Mouse (Mus musculus): ENCODE data around the gene Jak1.

- TF ChIP-seq CTCF (IDR thresholded peaks at IDR 0.05; ENCODE audit: low read depth) (no peak), EP300 (IDR thresholded peaks at IDR 0.05; ENCODE audit: low read depth) (peak; percentile 49)
Measured at GRCm38 (mm10) chr4:101155541-101155940, 109.5 kb downstream of the Jak1 start.
